Mouse (Mus musculus) telencephalon, adult 2 months (tissue): ENCODE data around the gene Ptpa.
"Not testable (repeated sequence)": the region's sequence is repeated elsewhere in the genome, so short reads cannot be mapped to it uniquely, and the experiment has no call there.

Experiments
- DNase-seq: peaks from one replicate; pipeline ENCODE4 v3.0.0-alpha.2; 2011; ENCODE audit warnings: low read depth, low spot score

The Ptpa gene

DNA sequence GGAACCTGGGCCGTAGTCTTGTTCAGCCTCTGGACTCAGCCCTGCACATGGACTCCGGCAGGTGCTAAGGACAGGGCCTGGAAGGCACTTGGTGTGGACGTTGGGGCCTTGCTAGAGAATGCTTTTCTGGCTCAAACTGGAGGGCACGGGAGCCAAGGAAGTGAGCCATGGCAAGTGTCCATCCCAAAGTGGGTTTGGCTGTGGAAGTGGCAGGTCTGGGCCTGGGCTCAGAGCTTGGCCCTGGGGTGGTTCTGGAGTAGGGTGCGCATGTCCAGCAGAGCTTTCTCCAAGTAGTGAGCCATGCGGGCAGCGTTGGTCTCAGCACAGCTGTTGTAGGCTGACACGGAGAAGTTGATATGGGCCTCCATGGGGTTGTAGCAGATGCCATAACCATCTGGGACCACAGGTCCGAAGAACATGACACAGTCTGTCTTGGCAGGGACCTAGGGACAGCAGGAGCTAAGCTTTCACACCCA lies 13.4 kb upstream of the Ptpa start:
- DNase-seq, result no peak

DNA sequence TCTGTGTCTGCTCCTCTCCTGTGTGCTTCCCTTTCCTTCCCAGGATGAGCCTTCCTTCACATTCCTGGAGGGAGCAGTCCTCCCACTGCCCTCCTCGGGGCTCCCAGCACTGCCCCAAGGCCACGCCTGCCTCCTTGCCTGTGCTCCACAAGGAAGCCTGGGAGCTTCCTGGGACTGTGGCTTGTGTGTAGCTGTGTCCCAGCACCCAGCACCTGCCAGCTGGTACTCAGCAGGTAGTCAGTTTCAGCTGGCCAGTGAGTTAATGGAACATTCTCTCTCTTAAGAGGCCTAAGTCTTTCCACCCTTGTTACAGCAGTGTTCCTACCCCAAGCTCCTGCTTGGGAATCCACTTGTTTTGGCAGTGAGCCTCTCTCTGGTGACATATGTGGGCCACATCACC lies 13.0 kb upstream of the Ptpa start:
- no peak for DNase-seq

DNA sequence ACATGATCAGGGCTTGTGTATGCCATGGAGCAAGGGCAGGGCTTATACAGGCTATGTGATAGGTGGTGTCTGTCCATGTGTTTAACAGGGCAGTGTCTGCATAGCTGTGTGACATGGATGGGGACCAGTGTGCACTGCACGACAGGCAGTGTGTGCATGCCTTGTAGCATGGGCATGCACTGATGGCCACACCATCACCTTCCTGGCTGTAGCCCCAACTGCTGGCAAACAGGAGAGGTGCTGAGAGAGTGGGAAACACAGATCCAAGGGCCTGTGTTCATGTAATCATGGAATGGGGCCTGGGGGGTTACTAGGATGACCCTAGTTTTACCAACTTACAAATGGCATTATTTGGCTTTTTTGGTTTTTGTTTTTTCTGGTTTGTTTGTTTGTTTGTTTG lies 12.0 kb upstream of the Ptpa start:
- DNase-seq, result no peak

DNA sequence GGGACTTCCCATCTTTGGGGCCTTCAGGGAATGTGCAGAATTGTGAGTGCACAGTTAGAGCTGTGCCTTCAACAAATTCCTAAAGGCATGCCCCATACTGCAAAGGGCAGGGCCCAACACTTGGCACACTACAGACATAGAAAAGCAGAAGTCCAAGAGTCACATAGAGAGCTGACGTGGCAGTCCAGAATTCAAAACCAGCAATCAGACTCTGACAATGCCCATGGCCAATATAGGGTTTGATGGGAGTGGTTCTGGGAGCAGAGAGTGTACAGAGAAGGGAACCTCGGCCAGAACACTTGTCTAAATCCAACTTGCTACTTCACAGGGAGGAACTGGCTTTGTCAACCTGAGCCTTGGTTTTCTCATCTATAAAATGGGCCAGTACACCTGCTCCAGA lies 8.6 kb upstream of the Ptpa start:
- DNase-seq, result no peak

DNA sequence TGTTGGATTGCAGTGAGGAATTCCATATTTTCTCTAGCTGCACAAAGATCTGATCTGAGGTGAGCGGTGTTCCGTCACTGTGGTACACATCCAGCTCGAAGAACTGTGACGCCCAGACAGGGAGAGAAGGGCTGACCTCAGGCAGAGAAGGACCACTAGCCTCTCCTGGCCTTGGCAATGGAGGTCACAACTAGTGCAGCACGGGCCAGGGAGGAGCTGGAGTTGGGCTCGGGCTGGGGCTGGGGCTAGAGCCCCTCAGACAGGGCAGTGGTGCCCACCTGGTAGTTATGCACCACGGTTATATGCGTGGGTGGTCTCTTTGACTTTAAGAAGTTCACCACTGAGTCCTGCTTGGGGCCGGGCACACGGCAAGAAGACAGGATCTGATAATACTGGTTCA lies 8.1 kb upstream of the Ptpa start:
- no peak for DNase-seq

DNA sequence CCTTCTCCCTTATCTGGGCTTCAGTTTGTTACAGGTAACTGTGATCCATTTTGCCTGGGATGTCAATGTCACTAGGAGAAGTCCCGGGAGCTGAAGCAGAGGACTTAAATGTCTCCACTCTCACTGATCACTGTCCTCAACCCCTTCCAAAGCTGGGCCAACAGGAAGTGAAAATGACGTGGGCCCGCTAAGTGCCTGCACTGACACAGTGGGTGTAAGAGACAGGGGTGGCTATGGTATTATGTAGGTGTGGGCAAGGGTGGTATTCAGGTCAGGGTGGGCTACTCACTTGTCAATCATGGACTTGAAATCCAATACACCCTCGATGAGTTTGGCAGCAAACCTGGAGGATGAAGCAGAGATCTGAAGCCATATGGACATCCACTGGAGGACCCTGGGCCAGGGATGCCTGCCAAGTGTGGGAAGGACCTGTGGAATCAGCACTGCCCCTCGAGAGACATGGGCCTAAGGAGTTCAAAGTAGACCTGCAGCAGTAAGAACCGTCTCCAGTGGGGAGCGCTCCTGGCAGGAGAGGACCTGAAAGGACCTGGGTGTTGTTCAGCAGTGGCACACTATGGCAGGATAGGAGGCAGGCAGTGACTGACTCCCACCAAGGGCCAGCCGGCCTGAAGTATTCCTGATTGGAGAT lies 7.3 kb upstream of the Ptpa start:
- DNase-seq, result no peak

DNA sequence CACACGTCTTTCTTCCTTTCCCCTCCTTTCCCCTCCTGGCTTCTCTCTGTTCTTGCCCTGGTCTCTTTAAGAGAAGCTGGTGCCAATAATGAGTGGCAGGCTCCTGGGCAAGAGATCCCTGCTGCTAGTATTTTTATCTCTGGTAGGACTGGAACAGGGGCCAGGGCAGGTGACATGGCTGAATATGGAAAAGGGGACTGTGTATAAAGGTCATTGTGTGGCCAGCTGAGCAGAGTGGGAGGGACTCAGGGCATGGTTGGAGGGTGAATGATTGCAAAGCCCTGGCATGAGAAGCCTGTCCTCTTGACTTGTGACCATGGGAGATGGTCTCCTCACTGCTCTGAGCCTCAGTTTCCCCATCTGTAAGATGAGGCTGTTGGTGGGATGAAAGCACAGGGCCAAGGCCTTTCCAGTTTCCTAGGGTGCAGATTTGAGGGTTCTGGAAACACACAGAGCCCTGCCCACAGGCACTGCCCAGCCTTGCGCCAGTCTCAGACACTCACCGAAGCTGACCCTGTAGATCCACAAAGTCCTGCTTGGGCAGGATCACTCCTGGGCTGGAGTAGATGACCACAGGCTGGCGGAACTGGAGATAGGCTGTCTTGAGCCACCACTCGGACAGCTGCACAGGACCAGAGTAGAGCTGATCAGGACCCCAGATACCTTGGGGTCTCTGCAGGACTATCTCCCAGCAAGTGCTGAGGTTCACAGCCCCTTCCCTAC lies 6.2 kb upstream of the Ptpa start:
- DNase-seq, result no peak

DNA sequence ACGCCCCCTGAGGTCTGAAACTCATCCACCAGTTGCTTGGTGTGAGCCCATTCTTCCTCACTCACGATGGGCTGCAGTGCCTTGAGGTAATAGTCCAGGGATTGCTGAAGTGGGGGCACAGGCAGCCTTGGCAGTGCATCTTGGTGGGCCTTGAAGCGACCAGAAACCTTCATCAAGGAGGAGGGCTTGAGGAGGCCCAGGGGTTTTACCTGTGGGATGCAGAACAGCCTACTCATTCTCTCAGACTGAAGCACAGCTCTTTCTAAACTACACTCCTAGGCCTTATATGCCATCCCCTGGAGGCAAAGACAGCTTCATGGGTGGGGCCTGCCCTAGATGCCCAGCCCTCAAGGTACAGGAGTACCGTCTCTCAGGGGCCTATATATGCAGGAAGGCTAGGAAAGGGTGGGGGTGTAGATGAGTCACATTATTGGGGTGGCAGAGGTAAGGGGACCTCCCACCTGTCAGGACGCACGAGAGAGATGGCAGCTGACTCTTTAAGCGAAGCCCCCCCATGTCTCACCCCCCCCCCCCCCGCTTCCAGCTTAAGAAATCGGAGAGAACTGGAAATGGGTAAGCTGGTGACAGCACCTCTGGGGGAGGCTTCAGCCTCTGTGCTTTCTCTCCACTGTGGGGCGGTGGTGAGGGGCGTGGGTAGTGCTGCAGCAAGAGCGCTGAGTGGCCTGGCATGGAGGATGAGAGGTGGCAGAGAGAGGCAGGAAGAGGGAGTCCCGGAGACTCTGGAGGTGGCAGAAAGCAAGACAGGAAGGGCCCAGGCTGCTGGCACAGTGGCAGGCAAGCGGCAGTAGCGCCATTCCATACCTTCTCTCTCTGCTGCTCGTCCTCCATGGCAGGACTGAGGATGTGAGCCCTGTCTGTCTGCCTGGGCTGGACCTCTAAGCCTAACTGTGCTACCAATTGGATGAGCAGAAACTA lies 2.5 kb upstream of the Ptpa start:
- DNase-seq, result peak; percentile 77

DNA sequence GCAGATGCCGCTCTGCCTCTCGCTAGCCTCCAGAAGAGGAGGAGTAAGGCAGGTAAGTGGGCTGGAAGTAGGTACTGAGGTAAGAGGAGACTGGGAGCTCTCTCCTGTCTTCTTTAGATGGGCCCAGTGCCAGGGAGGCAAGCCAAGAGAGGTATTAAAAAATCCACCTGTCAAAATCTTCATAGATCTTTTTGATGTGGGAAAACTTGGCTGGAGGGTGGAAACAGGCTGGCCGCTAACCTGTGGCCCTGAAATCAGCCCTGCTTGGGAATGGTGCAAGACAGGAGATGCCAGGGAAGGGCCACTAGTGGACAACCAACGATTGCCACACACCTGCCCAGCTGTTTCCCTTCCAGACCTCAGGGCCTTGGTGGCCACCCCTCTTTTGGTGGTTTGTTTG lies 1.7 kb upstream of the Ptpa start:
- no peak for DNase-seq

DNA sequence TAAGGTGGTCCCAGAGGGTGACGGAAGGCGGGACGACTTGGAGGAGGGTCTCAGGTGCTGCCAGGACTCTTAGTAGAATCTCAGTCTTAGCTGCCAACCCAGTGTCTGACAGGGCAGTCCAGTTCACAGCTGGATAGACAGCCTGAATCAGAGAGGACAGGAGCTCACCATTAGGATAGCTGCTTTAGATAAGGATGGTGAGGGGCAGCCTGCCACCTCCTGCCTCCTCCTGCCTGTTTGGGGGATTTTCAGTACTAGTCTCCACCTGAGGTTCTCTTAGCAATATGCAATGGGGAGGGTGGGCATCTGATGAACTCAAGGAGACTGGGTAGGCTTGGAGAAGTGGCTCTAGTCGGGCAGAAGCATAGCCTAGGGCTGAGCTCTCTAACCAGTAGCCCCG lies 1.2 kb upstream of the Ptpa start:
- DNase-seq, result no peak

DNA sequence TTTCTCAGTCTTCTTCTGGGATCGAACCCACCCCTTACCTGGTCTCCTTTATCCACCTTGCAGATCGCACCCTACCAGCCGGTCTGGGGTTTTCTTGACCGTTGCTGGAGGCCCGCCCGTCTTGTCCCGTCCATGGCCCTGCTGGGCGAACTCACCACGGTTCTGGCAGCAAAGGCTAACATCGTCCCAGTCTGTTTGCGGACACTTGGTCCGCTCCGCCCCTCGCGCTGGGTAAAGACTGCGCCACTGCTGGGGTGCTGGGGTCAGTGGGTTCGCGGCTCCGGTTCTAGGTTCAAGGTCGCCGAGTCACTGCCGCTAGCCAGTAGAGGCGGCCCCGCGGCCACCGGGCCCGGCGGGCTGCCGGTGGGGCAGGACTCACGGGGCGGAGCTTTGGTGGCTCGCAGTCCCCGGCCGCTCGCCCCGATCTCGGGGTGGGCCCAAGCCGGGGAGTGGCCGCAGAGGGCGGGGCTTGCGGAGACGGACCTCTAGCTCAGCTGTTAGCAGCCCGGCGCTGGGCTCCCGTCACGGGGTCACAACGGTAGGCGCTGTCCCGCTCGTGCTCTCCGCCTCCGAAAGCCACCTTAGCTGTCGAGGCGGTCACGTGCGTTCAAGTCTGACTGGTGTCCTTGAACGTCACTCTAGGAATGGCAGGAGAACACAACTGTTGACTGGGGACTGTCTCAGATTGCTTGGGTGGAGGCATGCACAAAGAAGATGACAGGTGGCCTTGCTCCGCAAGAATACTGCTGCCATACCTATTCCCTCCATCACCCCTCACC lies 493 bp upstream of the Ptpa start, which contains the start of gene Crat:
Gene Crat (minus strand): TSS at position 657 of the 779 bp plus-strand sequence.
- DNase-seq, result peak; percentile 82

DNA sequence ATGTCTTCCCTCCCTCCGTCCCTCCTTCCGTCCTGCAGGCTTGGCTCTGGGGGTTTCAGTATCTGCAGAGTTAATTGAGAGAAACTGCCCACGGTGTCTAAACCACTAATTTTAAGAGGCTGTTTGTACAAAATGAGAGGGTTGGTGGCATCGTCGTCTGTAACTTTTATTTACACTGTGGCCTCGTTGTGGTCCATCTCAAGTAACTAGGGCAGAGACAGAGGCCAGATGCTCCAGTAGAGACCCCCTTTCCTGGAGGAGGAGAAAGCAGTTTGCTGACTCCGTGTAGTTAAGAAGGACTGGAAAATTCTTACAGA lies 768 bp downstream of the Ptpa start:
- DNase-seq, result no peak

DNA sequence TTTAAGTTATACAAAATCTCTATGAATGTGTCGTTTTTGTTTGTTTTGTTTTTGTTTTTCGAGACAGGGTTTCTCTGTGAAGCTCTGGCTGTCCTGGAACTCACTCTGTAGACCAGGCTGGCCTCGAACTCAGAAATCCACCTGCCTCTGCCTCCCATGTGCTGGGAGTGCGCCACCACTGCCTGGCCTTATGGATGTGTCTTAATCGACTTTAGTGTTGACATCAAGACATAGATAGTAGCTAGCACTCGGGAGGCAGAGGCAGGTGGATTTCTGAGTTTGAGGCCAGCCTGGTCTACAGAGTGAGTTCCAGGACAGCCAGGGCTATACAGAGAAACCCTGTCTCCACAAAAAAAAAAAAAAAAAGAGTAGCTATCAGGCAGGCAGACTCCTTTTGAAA lies 1.3 kb downstream of the Ptpa start:
- DNase-seq, result not testable (repeated sequence)

DNA sequence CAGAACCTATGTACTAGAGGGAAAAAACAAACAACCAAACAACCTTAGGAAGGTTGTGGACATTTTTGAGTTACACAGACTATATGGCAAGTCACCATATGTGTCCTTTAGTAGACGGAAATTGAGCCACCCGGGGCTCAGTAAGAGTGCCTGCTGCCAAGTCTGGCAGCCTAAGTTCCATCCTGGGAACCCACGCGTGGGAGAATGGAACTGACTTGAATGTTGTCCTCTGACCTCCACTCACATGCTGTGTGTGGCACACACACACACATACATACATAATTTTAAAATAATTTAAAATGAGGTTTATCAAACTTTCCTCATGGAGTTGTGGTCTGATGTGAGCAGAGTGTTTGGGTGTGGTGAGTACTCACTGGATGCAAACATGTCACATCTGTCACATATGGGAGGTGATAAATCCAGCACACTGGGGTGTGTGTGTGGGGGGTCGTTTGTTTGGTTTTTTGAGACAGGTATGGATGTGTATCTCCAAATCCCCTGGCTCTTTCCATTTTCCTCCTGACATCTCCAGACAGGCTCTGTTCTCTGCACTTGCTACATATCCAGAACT lies 1.8 kb downstream of the Ptpa start:
- no peak for DNase-seq

DNA sequence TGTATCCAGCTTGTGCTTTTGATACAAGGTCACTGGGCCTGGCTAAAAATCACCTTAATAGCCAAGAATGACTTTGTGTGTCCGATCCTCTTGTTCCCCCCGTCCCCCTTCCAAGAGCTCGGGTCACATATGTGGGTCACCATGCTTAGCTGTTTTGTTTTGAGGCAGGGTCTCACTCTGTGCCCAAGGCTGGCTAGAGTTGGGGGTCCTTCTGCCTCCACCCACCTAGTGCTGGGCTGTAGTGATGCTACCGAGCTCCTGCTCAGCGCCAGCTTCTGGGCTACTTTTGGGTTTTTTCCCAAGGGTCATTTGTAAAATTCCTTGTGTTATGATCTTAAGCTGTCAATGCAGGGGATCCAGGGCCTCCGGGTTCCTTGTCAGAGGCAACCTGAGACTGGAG lies 2.4 kb downstream of the Ptpa start:
- DNase-seq, result no peak

DNA sequence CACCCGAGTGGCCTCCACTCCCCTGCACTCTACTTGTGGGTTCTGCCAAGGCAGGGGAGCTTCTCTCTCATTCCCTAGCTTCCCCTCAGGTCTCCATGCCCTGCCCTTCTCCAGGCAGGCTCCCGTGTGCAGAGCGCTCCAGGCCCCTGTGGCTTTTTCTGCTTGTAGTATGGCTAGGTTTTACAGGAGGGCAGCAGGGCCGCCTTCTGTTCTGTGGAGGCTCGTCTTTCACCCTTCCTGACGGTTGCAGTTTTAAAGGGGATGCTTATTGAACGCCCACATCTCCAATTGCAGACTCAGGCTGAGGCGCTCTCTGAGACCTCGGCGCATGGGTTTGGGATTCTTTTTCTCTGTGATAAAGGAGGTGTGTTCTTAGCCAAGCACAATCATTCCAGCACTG lies 3.3 kb downstream of the Ptpa start:
- no peak for DNase-seq

DNA sequence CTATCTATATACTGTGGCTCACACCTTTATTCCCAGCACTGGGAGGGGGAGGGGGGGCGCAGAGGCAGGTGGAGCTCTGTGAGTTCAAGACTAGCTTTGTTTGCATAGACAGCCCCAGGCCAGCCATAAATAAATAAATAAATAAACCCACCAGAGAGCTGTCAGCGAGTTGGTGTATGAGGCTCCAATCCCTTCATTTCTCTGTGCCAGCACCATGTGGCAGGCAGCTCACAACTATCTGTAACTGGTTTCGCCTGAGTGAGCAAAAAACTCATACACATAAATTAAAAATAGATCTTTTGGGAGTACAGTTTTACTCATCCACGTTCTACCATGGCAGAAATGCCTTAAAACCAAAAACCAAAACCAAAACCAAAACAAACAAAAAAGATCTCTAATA lies 5.6 kb downstream of the Ptpa start:
- no peak for DNase-seq

DNA sequence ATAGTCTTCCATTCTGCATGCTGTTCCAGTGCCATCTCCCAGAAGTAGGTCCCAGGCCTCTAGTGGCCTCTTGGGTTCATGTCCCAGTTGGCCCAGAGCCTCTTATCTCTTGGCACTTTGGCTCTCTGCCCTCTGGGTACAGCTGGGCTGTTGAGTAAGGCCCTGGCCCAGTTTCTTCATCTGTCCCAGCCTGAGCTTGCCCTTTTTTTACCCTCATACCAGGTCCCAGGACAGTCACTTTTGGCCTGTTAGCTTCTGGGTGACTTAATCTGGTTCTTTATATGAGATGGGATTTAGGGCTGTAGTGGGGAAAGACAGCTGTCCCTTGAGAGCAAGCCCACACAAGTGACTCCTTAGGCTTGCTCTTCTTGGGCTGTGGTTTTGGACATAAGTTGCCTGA lies 13.3 kb downstream of the Ptpa start:
- no peak for DNase-seq

DNA sequence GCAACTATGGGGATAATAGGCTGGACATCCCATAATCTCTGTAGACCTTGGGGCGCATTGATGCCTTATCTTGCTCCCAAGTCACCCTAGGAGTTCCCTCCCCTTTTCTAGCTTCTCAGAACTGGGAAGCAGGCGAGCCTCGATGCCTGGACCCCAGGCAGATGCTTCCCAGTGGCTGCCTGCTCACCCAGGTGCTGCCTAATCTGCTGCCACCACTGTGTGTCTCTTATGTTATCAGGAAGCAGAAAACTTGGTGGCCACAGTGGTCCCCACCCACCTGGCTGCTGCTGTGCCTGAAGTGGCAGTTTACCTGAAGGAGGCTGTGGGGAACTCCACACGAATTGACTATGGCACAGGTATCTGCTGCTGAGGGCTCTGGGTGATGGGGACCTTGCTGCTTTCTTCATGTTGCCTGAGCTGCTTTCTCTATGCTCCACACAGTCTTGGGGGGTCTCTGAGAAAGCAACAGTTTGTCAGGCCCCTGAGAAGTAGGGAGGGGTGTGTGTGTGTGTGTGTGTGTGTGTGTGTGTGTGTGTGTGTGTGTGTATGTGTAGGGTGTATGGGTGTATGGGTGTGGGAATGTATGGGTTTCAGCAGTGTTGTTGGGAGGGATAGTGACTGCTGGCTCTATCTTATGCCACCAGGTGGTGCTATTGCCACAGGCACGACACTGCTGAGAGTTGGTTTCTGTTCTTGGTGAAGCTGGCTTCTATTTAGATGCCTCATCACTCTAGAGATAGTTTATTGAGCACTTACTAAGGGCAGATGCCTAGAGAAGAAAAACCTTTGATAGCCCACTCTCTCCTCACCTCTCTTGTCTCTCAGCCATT lies 19.7 kb downstream of the Ptpa start:
- DNase-seq, result no peak

DNA sequence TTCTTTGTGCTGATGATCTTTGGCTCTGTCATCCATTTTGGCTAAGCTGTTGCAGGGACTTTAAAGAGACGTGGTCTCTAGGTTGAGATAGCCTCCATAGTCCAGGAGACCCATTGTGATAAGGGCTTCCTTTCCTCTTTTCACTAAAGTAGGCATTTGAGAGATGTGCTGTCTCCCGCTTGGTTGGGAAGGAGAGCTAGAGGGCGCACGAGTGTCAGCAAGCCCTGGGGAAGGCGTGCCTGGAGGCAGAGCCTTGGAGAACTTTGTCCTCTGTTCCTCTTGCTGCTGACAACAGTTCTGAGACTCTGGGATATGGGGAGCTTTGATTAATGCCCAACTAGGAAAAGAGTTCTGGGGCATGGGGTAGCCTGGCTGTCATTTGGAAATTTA lies 20.3 kb downstream of the Ptpa start:
- DNase-seq, result no peak

DNA sequence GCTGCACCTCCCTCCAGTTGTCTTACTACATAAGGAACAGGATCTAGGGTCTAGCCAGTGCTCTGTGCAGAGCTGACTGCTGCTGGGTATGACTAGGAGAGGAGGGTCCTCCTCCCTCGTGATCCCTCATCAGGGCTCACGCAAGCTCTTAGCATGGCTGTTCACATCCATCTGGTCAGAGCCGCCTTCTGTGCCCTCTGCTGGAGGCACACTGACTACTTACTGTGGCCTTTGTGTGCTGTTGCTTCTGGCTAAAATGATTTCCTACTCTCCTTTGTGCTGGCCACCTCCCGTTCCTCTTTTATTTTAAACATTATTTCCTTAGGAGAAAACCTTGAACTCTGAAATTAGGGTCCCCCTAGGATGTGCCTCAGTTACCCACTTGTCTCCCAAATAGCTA lies 21.0 kb downstream of the Ptpa start:
- DNase-seq, result no peak
